Mouse (Mus musculus) stomach, postnatal 0 days (tissue): Measurements from ENCODE around the gene Igsf8. TPM values are rescaled to one million over a fixed set of nuclear protein-coding genes. Genes with fewer than 3 reads are reported as not detected.

Experiments
- ATAC-seq: fragments of 200-750 bp; cut with Nextera tagmentation; 2 replicates; pipeline ENCODE4 v1.8.0; 2017; ENCODE audit not compliant: low FRiP score, low TSS enrichment
- DNase-seq: peaks from one replicate; pipeline ENCODE4 v3.0.0-alpha.2; 2016; ENCODE audit warnings: low spot score
- H3K27ac ChIP-seq: fragments of 300-500 bp; sonication (generic); replicated peaks from 2 replicates; pipeline ENCODE4 v1.5.1; 2014; ENCODE audit warnings: mild to moderate bottlenecking, control low read depth
- H3K27me3 ChIP-seq: fragments of 300-500 bp; sonication (generic); 2 replicates; pipeline ENCODE4 v1.6.1; 2014; ENCODE audit warnings: low read length; ENCODE audit not compliant: control insufficient read depth, insufficient read depth
- H3K36me3 ChIP-seq: fragments of 300-500 bp; sonication (generic); 2 replicates; pipeline ENCODE4 v1.6.1; 2014; ENCODE audit warnings: low read length, mixed read lengths; ENCODE audit not compliant: control insufficient read depth, insufficient read depth
- H3K4me1 ChIP-seq: fragments of 300-500 bp; sonication (generic); replicated peaks from 2 replicates; pipeline ENCODE4 v1.6.1; 2014; ENCODE audit warnings: antibody characterized with exemption; ENCODE audit not compliant: control insufficient read depth, insufficient read depth
- H3K4me2 ChIP-seq: fragments of 300-500 bp; sonication (generic); replicated peaks from 2 replicates; pipeline ENCODE4 v1.6.1; 2014; ENCODE audit warnings: low read depth, mild to moderate bottlenecking, control low read depth, moderate library complexity
- H3K4me3 ChIP-seq: fragments of 300-500 bp; sonication (generic); 2 replicates; pipeline ENCODE4 v1.5.1; 2014; ENCODE audit warnings: low read depth, low read length, control low read depth
- H3K9ac ChIP-seq: fragments of 300-500 bp; sonication (generic); 2 replicates; pipeline ENCODE4 v1.6.1; 2014; ENCODE audit warnings: mild to moderate bottlenecking, low read length, control low read depth, mixed read lengths
- H3K9me3 ChIP-seq: fragments of 300-500 bp; sonication (generic); 2 replicates; pipeline ENCODE4 v1.6.1; 2016; ENCODE audit warnings: low read length; ENCODE audit not compliant: control insufficient read depth
- CTCF ChIP-seq: IDR thresholded peaks from 2 replicates; pipeline ENCODE4 v1.5.1; 2016; ENCODE audit warnings: antibody characterized with exemption, low read depth, mild to moderate bottlenecking, moderate library complexity
- EP300 ChIP-seq: optimal IDR thresholded peaks from 2 replicates; pipeline ENCODE3; 2016; ENCODE audit warnings: antibody characterized with exemption
- WGBS: fragments of 180-500 bp; shearing (Covaris S2); extraction: QIAGEN DNeasy Blood & Tissue Kit; methylation state at CpG from one replicate; pipeline ENCODE4 v1.1.7; 2014; 5-methylcytosine and 5-hydroxymethylcytosine counted together
- polyA plus RNA-seq: library from polyadenylated mRNA; unstranded; fragments of >200 nt; fragmentation: Nextera tagmentation; extraction: Ambion mirVana; gene quantifications from 2 replicates; pipeline ENCODE4 v1.2.1, GENCODE M21; 2015

The Igsf8 gene
- polyA plus RNA-seq, 1 experiment from 2014 or later = 19.5 TPM

DNA sequence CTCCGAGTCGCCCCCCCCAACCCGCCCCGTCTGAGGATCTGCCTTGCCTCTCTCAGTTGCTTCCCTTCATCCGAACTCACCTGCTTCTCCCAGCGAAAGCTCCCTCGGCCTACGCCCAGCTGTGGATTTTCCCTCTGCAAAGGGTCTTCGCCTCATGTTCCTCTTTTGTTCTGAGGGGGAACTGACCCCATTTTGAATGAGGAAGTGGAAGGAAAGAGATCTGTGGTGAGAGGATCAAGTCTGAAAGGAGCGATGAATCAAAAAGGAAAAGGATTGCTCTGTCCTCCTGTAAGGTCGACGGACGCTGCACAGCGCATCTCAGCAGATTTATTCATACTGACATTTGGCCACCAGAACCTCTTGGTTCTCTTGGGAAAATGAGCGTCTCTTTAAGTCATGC is 74.4 kb downstream of the Igsf8 start:
- no peak for DNase-seq
- Histone ChIP-seq H3K9me3 (no peaks in the 10 kb centered on the region), H3K4me1 (no peaks in the 10 kb centered on the region), H3K4me3 (no peak overlapping the region), H3K9ac (no peak overlapping the region), H3K27ac (no peak overlapping the region), H3K4me2 (no peak overlapping the region), H3K36me3 (no peaks in the 10 kb centered on the region), H3K27me3 (no peaks in the 10 kb centered on the region; the same call in 1 of the 2 replicates)
- TF ChIP-seq CTCF (no peak), EP300 (no peak)
- no peak for ATAC-seq
- WGBS = 70% methylated on average over 15 of the region's 15 CpGs

GRCm38 (mm10) chr1:172337411-172338185 is 76.2 kb downstream of the Igsf8 start:
- ATAC-seq = no peak
- TF ChIP-seq EP300 (no peak), CTCF (no peak)
- Histone ChIP-seq H3K4me1 (no peaks in the 10 kb centered on the region), H3K27me3 (no peaks in the 10 kb centered on the region; the same call in 1 of the 2 replicates), H3K4me3 (no peak overlapping the region), H3K36me3 (no peaks in the 10 kb centered on the region), H3K4me2 (no peak overlapping the region), H3K27ac (no peak overlapping the region), H3K9me3 (no peaks in the 10 kb centered on the region), H3K9ac (no peak overlapping the region)
- WGBS = 49% methylated on average over 2 of the region's 2 CpGs
- DNase-seq = no peak

GRCm38 (mm10) chr1:172340729-172341321 is 79.4 kb downstream of the Igsf8 start, which contains the start of gene Kcnj10:
Gene Kcnj10 (plus strand): TSS chr1:172341210.
- Histone ChIP-seq H3K4me1 (no peaks in the 10 kb centered on the region), H3K9me3 (no peaks in the 10 kb centered on the region), H3K27ac (no peak within 1 kb of the TSS), H3K27me3 (no peaks in the 10 kb centered on the region; the same call in 1 of the 2 replicates), H3K4me3 (peak within 1 kb of the TSS; percentile 37), H3K36me3 (no peaks in the 10 kb centered on the region), H3K9ac (0 out of 2 replicates have a peak within 1 kb of the TSS, but pooled peaks have one; percentile 14), H3K4me2 (peak within 1 kb of the TSS; percentile 56)
- TF ChIP-seq CTCF = no peak
- TF ChIP-seq EP300 = no peak
- ATAC-seq (peak; percentile 76; the same call in 1 of the 2 replicates), DNase-seq (peak; percentile 71)
- 2% methylated on average over 35 of the region's 38 CpGs for WGBS

- H3K27me3 ChIP-seq = no peaks in the 10 kb centered on the region; the same call in 1 of the 2 replicates
- no peak overlapping the region for H3K27ac ChIP-seq
- WGBS = 18% methylated on average over 8 of the region's 10 CpGs
- DNase-seq = no peak
- no peaks in the 10 kb centered on the region for H3K4me1 ChIP-seq
- peak overlapping the region; percentile 37 for H3K4me3 ChIP-seq
- TF ChIP-seq EP300 (no peak), CTCF (no peak)
- no peak overlapping the region for H3K9ac ChIP-seq
- no peaks in the 10 kb centered on the region for H3K9me3 ChIP-seq
- H3K4me2 ChIP-seq = peak overlapping the region; percentile 56
- ATAC-seq = no peak
- H3K36me3 ChIP-seq = no peaks in the 10 kb centered on the region
Measured at GRCm38 (mm10) chr1:172341386-172341785, 79.9 kb downstream of the Igsf8 start.

DNA sequence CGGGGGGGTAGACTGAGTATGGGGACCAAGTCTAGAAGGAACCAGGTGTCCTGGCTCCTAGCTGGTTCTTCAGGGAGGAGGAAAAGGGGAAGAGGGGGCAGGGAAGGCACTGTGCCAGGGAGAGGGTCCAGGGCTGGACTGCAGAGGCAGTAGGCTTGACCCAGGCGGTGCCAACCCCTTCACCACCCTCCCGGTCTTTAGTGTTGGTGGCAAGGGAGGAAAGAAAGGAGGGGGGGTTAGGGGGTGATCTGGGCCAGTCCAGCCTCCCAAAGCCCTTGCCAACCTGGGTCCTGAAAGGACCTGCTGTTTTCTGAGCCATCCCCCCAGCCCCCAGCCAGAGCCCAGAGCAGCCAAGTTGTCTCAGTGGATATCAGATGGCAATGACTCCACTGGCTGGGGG is 81.3 kb downstream of the Igsf8 start:
- WGBS = 76% methylated on average over 3 of the region's 3 CpGs
- no peak overlapping the region for H3K27ac ChIP-seq
- no peak for ATAC-seq

DNA sequence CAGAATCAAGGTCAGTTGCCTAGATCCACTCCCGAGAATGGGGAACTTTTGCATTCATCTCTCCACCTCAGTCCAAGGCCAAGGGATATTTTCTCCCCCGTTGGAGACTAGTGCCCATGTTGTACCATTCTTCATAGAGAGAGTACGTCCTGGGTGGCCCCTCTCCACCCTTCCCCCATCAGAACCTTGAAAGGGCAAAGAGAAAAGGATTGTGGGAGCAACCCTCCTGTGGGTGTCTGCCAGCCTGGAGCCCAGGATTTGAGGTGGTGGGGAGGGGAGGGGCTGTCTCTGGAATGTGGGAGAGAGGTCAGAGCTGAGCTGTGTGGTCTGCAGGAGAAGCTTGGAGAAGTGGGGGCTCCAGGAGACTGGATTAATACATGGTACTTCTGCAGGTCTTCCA is 82.5 kb downstream of the Igsf8 start:
- WGBS = 46% methylated on average over 3 of the region's 3 CpGs
- no peak overlapping the region for H3K4me2 ChIP-seq
- ATAC-seq (no peak), DNase-seq (no peak)
- no peaks in the 10 kb centered on the region for H3K9me3 ChIP-seq
- TF ChIP-seq CTCF (no peak), EP300 (no peak)
- H3K4me3 ChIP-seq = no peak overlapping the region
- H3K27ac ChIP-seq = no peak overlapping the region
- H3K27me3 ChIP-seq = no peaks in the 10 kb centered on the region; the same call in 1 of the 2 replicates
- H3K4me1 ChIP-seq = no peaks in the 10 kb centered on the region
- no peak overlapping the region for H3K9ac ChIP-seq
- no peaks in the 10 kb centered on the region for H3K36me3 ChIP-seq

More for the DNA sequence above, 81.3 kb downstream of the Igsf8 start:
- no peaks in the 10 kb centered on the region for H3K9me3 ChIP-seq
- no peak for TF ChIP-seq EP300
- TF ChIP-seq CTCF = no peak
- H3K4me3 ChIP-seq = no peak overlapping the region
- no peak for DNase-seq
- H3K9ac ChIP-seq = no peak overlapping the region
- H3K4me2 ChIP-seq = no peak overlapping the region
- no peaks in the 10 kb centered on the region; the same call in 1 of the 2 replicates for H3K27me3 ChIP-seq
- no peaks in the 10 kb centered on the region for H3K36me3 ChIP-seq
- no peaks in the 10 kb centered on the region for H3K4me1 ChIP-seq
